Mouse (Mus musculus): ENCODE data around the gene Tns4. TPM values are rescaled to one million over a fixed set of nuclear protein-coding genes. Genes with fewer than 3 reads are reported as not detected.
A peak's percentile ranks its signal among the peaks of the same experiment; 100 is the strongest.

Gene Tns4
- polyA plus RNA-seq, 1 experiment: 0.17 TPM

GRCm38 (mm10) chr11:99130736-99131462 lies 41.8 kb upstream of the Tns4 start:
- TF ChIP-seq CTCF (IDR thresholded peaks at IDR 0.05; ENCODE audit: extremely low read depth, insufficient read depth, low read length) (no peak), POLR2A (IDR thresholded peaks at IDR 0.05; ENCODE audit: extremely low read depth, insufficient read depth, low read length) (no peak)
- H3K4me3 ChIP-seq (ENCODE audit: insufficient read depth, low read length): no peak overlapping the region
- no peak overlapping the region for H3K27ac ChIP-seq (ENCODE audit: insufficient read depth, low read length)
- H3K4me1 ChIP-seq (ENCODE audit: control insufficient read depth, insufficient read depth, low read length): peaks cover 4% of the 10 kb centered on the region; the same call in 1 of the 2 replicates

GRCm38 (mm10) chr11:99129287-99129686 lies 40.2 kb upstream of the Tns4 start:
- H3K4me1 ChIP-seq (ENCODE audit: control insufficient read depth, insufficient read depth, low read length): peaks cover 4% of the 10 kb centered on the region; the same call in 1 of the 2 replicates
- no peak overlapping the region for H3K4me3 ChIP-seq (ENCODE audit: insufficient read depth, low read length)
- TF ChIP-seq CTCF (IDR thresholded peaks at IDR 0.05; ENCODE audit: extremely low read depth, insufficient read depth, low read length) (no peak), POLR2A (IDR thresholded peaks at IDR 0.05; ENCODE audit: extremely low read depth, insufficient read depth, low read length) (no peak)

GRCm38 (mm10) chr11:99127785-99128682 lies 38.9 kb upstream of the Tns4 start:
- Histone ChIP-seq H3K4me1 (ENCODE audit: control insufficient read depth, insufficient read depth, low read length) (peaks cover 4% of the 10 kb centered on the region; the same call in 1 of the 2 replicates), H3K4me3 (ENCODE audit: insufficient read depth, low read length) (no peak overlapping the region), H3K27ac (ENCODE audit: insufficient read depth, low read length) (peak overlapping the region; percentile 69)
- TF ChIP-seq CTCF (IDR thresholded peaks at IDR 0.05; ENCODE audit: extremely low read depth, insufficient read depth, low read length) (no peak), POLR2A (IDR thresholded peaks at IDR 0.05; ENCODE audit: extremely low read depth, insufficient read depth, low read length) (no peak)

More at GRCm38 (mm10) chr11:99129287-99129686, 40.2 kb upstream of the Tns4 start:
- no peak overlapping the region; the same call in 1 of the 2 replicates for H3K27ac ChIP-seq (ENCODE audit: insufficient read depth, low read length)

- TF ChIP-seq CTCF (IDR thresholded peaks at IDR 0.05; ENCODE audit: extremely low read depth, insufficient read depth, low read length): no peak
- no peak for TF ChIP-seq POLR2A (IDR thresholded peaks at IDR 0.05; ENCODE audit: extremely low read depth, insufficient read depth, low read length)
- Histone ChIP-seq H3K27ac (ENCODE audit: insufficient read depth, low read length) (peak overlapping the region; percentile 69), H3K4me3 (ENCODE audit: insufficient read depth, low read length) (no peak overlapping the region), H3K4me1 (ENCODE audit: control insufficient read depth, insufficient read depth, low read length) (peaks cover 4% of the 10 kb centered on the region; the same call in 1 of the 2 replicates)
Measured at GRCm38 (mm10) chr11:99126482-99127253, 37.6 kb upstream of the Tns4 start.

GRCm38 (mm10) chr11:99124635-99125029 lies 35.5 kb upstream of the Tns4 start:
- peaks cover 4% of the 10 kb centered on the region; the same call in 1 of the 2 replicates for H3K4me1 ChIP-seq (ENCODE audit: control insufficient read depth, insufficient read depth, low read length)
- TF ChIP-seq CTCF (IDR thresholded peaks at IDR 0.05; ENCODE audit: extremely low read depth, insufficient read depth, low read length) (no peak), POLR2A (IDR thresholded peaks at IDR 0.05; ENCODE audit: extremely low read depth, insufficient read depth, low read length) (no peak)
- H3K27ac ChIP-seq (ENCODE audit: insufficient read depth, low read length): peak overlapping the region; percentile 20; the same call in 1 of the 2 replicates
- no peak overlapping the region for H3K4me3 ChIP-seq (ENCODE audit: insufficient read depth, low read length)

- TF ChIP-seq CTCF (IDR thresholded peaks at IDR 0.05; ENCODE audit: extremely low read depth, insufficient read depth, low read length) (peak; percentile 52; the same call in 1 of the 2 replicates), POLR2A (IDR thresholded peaks at IDR 0.05; ENCODE audit: extremely low read depth, insufficient read depth, low read length) (no peak)
- Histone ChIP-seq H3K27ac (ENCODE audit: insufficient read depth, low read length) (peak overlapping the region; percentile 20; the same call in 1 of the 2 replicates), H3K4me1 (ENCODE audit: control insufficient read depth, insufficient read depth, low read length) (peaks cover 4% of the 10 kb centered on the region; the same call in 1 of the 2 replicates), H3K4me3 (ENCODE audit: insufficient read depth, low read length) (no peak overlapping the region)
Measured at GRCm38 (mm10) chr11:99123977-99124634, 35.0 kb upstream of the Tns4 start.

GRCm38 (mm10) chr11:99122703-99123102 lies 33.6 kb upstream of the Tns4 start:
- peaks cover 4% of the 10 kb centered on the region; the same call in 1 of the 2 replicates for H3K4me1 ChIP-seq (ENCODE audit: control insufficient read depth, insufficient read depth, low read length)
- TF ChIP-seq CTCF (IDR thresholded peaks at IDR 0.05; ENCODE audit: extremely low read depth, insufficient read depth, low read length) (no peak), POLR2A (IDR thresholded peaks at IDR 0.05; ENCODE audit: extremely low read depth, insufficient read depth, low read length) (no peak)
- no peak overlapping the region for H3K4me3 ChIP-seq (ENCODE audit: insufficient read depth, low read length)
- H3K27ac ChIP-seq (ENCODE audit: insufficient read depth, low read length): no peak overlapping the region

- no peaks in the 10 kb centered on the region; the same call in 1 of the 2 replicates for H3K4me1 ChIP-seq (ENCODE audit: control insufficient read depth, insufficient read depth, low read length)
- TF ChIP-seq CTCF (IDR thresholded peaks at IDR 0.05; ENCODE audit: extremely low read depth, insufficient read depth, low read length): no peak
- no peak for TF ChIP-seq POLR2A (IDR thresholded peaks at IDR 0.05; ENCODE audit: extremely low read depth, insufficient read depth, low read length)
- no peak overlapping the region for H3K4me3 ChIP-seq (ENCODE audit: insufficient read depth, low read length)
- no peak overlapping the region for H3K27ac ChIP-seq (ENCODE audit: insufficient read depth, low read length)
Measured at GRCm38 (mm10) chr11:99121218-99121631, 32.1 kb upstream of the Tns4 start.
